Mouse (Mus musculus) C2C12 (cell line): ENCODE data around the gene Mier1.

Source experiments
- CTCF ChIP-seq: IDR thresholded peaks from one replicate; pipeline ENCODE4 v1.5.1; 2011; ENCODE audit not compliant: control insufficient read depth, insufficient read depth, insufficient read length
- MAX ChIP-seq: IDR thresholded peaks from one replicate; pipeline ENCODE4 v1.6.1; 2011; ENCODE audit warnings: mild to moderate bottlenecking, control low read depth
- MYOG ChIP-seq: IDR thresholded peaks from one replicate; pipeline ENCODE4 v1.6.1; 2011; ENCODE audit not compliant: control insufficient read depth, insufficient read length; ENCODE audit errors: extremely low read depth

- TF ChIP-seq CTCF = no peak
- TF ChIP-seq MAX = no peak
- TF ChIP-seq MYOG = no peak
Observed at GRCm38 (mm10) chr4:103118888-103119228, 4.7 kb downstream of the Mier1 start.
